Mouse (Mus musculus) cerebral cortex, adult 2 months (tissue): ENCODE results near the gene Cabp2.

ENCODE experiments used
- WGBS: fragments of 180-500 bp; shearing (Covaris S2); methylation state at CpG from one replicate; pipeline ENCODE4 v1.1.7; 2018; 5-methylcytosine and 5-hydroxymethylcytosine counted together

Gene Cabp2

GRCm38 (mm10) chr19:4081394-4081793 lies at the start of gene Cabp2:
Gene Cabp2 (plus strand): TSS chr19:4081578.
- WGBS = 71% methylated on average over 3 of the region's 3 CpGs

DNA sequence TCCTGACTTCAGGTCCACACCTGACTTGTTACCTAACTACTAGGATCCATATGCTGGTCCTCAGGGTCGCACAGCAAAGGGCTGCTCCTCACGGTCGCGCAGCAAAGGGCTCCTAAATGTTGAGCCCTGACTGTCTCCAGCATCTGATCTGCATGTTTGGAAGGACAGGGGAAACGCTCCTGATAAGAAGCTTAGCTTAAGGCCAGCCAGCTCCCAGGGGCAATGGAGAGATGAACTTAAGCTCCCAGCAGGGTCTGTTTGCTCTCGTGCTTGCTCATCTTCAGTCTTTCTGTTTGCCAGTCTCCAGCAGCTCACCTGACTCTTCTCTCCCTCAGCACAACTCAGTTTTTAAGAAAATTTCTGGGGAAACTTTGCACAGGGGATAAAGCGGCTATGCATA lies 48.7 kb upstream of the Cabp2 start:
- 79% methylated on average over 7 of the region's 7 CpGs for WGBS

DNA sequence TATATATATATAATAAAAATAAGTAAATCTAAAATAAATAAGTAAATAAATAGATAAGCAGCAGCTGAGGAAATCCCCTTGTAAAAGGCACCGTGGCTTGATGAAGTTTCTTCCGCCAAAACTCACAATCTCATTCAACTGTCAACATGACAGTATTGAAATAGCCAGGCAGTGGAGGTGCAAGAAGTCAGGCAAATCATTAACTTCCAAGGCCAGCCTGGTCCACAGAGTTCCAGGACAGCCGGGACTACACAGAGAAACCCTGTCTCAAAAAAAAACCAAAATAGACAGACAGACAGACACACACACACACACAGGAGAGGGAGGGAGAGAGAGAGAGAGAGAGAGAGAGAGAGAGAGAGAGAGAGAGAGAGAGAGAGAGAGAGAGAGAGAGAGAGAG lies 48.1 kb upstream of the Cabp2 start:
- WGBS = 82% methylated on average over 3 of the region's 3 CpGs

GRCm38 (mm10) chr19:4033742-4034141 lies 47.6 kb upstream of the Cabp2 start:
- WGBS = 61% methylated on average over 5 of the region's 5 CpGs

DNA sequence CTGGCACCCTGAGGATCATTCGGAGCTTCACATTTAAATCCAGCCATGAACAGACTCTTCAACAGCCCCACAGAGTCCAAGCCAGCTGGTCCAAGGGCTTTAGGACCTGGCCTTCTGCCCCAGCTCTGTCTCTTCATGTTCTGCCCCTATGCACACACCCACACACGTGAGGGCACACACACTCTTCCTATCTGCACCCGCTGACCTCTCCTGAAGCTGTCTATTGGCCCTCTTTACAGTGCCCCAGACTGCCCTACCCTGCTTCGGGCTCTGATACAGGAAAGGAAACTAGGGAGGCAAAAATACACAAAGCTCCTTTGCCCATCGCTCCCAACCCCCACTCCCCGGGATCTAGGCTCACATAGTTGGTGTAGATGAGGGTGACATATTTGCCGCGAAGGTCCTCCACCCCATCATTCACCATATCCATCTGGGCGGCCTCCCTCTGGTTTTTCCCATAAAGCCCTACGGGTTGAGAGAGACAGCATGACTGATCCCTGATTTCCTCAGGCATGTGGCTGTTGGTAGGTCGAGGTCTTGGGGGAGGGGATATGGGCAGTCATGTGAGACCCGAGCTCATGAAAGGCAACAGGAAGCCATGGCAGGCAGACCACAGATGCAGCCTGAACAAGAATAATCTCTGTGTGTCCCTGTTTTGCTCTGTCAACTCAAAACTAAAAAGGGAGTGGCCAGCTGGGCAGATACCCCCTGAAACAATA lies 44.9 kb upstream of the Cabp2 start:
- 79% methylated on average over 12 of the region's 12 CpGs for WGBS

GRCm38 (mm10) chr19:4037154-4037787 lies 44.1 kb upstream of the Cabp2 start:
- 18% methylated on average over 7 of the region's 8 CpGs for WGBS

- WGBS = under 1% methylated on average over 26 of the region's 26 CpGs
Measured at GRCm38 (mm10) chr19:4037788-4038232, 43.6 kb upstream of the Cabp2 start, which contains the start of gene Gstp1. Gene Gstp1 (minus strand): TSS chr19:4037985.

DNA sequence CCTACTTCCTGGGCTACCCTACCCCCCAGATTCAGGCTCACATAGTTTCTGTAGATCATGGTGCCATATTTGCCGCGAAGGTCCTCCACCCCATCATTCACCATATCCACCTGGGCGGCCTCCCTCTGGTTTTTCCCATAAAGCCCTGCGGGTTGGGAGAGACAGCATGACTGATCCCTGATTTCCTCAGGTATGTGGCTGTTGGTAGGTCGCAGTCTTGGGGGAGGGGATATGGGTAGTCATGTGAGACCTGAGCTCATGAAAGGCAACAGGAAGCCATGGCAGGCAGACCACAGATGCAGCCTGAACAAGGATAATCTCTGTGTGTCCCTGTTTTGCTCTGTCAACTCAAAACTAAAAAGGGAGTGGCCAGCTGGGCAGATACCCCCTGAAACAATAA lies 40.4 kb upstream of the Cabp2 start:
- WGBS = 93% methylated on average over 5 of the region's 5 CpGs

GRCm38 (mm10) chr19:4041500-4041899 lies 39.9 kb upstream of the Cabp2 start:
- WGBS = 91% methylated on average over 3 of the region's 4 CpGs

DNA sequence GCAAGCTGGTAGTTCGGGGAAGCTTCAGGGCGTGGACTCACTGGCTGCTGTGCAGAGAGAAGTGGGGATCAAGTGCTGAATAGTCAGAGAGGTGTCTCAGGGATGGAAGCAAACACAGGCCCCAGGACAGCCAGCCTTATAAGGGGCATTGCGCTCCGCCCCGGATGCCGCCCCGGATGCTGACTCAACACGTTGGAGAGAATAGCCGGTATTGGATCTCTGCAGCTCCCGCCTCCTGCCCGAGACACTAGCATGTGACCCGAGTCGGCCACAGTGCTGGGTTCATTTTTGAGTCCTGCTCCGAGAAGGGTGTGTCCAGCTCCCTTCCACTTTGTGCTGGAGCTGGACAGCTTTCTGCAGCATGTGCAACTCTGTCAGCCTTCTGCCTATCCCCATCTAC lies 39.3 kb upstream of the Cabp2 start:
- 77% methylated on average over 14 of the region's 14 CpGs for WGBS

GRCm38 (mm10) chr19:4044109-4044508 lies 37.3 kb upstream of the Cabp2 start:
- WGBS = 90% methylated on average over 5 of the region's 5 CpGs

DNA sequence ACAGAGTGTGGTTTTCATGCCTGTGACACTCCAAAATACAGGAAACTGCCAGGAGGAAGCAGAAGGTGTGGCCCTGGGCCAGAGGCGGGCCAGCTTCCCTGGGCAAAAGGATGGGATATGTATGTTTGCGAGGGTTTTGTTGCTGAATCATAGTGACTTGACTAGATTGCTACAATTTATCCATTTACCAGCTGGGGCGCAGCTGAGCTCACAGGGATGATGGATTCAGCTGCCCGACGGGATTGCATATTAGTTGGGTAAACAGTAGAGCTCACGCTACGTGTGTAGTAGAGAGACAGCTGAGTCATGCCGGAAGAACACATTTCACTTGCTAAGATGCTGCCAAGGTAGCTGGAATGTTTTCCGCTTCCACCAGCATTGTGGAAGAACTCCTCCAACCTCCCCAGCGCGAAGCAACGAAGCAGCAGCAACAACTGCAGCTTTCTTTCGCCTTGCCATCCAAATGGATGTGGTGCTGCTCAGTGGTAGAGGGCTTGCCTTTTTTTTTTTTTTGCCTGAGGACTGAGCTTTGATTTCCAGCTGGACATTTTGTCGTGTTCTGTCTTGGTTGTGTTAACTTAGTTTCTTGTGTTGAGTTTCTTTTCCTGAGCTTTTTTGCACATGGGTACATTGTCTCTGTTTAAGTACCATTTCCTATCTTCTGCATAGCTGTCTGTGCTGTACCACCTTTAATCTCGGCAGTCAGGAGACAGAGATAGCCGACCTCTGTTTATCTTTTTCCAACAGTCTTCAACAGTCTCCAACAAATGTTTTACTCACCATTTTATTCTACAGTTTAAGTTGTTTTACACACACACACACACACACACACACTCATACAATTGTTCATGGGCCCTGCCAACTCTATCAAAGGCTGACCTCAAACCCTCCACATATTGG lies 35.2 kb upstream of the Cabp2 start, which contains the start of gene Gstp2:
TSS of gene Gstp2 (minus strand) at position 58 of the 900 bp plus-strand sequence.
- 15% methylated on average over 16 of the region's 16 CpGs for WGBS

DNA sequence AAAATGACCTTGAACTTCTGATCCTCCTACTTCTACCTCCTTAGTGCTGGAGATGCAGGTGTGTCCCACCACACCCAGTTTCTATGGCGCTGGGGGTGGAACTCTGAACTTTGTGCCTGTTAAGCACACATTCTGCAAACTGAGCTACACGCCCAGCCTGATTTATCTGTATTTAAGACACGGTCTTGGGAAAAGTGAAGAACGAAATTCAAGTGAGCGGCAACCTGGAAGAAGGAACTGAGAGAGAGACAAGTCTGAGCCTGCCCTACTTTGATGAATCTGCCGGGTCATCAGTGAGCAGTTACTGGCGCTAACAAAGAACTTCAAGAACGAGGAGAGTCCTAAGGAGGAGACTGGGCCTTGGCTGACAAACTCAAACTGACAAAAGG lies 34.5 kb upstream of the Cabp2 start:
- WGBS = 89% methylated on average over 8 of the region's 8 CpGs

DNA sequence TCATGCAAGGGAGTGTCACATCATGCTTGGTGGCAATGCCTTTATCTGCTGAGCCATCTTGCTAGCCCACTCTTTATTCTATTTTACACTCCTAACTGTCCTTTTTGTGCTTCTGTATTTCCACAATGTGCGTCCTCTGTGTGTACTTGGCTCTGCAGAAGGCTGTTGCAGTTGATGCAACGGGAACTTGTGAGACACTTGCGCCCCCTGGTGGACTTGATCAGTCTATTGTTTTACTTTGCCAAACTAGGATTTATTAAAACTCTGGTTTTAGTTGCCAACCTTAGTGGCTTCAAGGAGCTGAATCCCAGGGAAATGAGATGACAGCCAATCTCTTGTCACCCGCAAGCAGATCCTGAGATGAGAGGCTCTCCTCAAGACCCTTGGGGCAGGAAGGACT lies 33.5 kb upstream of the Cabp2 start:
- 12% methylated on average over 4 of the region's 4 CpGs for WGBS

DNA sequence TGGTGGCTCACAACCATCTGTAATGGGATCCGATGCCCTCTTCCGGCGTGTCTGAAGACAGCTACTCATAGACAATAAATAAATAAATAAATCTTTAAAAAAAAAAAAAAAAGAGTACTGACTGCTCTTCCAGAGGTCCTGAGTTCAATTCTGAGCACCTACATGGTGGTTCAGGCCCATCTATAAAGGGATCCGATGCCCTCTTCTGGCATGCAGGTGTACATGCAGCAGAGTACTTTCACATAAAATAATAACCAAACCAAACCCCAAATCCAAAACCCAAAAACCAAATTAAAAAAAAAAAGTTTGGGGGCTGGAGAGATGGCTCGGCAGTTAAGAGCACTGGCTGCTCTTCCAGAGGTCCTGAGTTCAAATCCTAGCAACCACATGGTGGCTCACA lies 32.3 kb upstream of the Cabp2 start:
- WGBS = 89% methylated on average over 5 of the region's 5 CpGs

GRCm38 (mm10) chr19:4051016-4051415 lies 30.4 kb upstream of the Cabp2 start:
- 92% methylated on average over 5 of the region's 5 CpGs for WGBS

DNA sequence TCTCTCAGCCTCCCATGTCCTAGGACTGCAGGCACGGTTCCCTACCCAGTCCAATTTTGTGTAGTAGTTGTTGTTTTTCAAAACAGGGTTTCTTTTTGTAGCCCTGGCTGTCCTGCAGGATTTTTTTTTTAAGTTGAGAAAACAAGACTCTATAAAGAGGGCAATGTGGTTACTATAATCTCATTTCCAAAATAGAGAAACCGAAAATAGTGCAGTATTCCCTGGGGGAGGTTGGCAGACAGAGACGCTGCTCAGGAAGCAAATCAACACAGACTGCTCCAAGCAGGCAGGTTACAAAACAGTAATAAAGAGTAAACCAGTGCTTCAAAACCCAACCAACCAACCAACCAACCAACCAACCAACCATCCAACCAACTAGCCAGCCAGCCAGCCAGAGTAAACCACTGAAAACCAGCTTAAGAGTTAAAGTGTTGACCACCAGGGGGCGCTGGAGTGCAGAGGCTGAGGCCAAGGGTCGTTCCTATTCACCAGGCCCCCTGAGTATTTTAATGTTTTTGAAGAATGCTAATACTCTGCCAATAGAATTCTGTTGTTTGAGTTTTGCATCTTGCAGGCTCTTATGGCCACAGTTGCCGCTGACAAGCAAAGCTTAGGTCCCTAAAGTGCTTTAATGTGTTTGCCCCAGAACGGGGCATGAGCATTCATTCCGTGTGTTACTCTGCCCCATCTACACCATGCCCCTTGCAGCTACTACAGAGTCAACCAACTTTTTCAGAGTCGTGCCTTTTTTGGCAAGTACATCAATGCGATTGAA lies 29.4 kb upstream of the Cabp2 start:
- 41% methylated on average over 10 of the region's 10 CpGs for WGBS

GRCm38 (mm10) chr19:4052516-4053030 lies 28.8 kb upstream of the Cabp2 start:
- WGBS = 67% methylated on average over 5 of the region's 5 CpGs

DNA sequence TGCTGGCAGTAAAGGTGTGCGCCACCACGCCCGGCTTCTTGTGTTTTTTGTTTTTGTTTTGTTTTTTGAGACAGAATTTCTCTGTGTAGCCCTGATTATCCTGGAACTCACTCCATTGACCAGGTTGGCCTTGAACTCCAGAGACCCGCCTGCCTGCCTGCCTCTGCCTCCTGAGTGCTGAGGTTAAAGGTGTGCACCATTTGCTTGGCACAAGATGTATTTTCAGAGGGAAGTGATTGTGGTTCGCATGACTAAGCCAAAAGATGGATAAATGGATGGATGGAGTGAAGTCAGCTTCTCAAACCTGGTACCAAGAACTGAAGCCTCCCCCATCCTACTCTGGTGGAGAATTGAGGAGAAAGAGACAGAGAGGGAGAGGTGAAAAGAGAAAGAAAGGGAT lies 26.8 kb upstream of the Cabp2 start:
- WGBS = 93% methylated on average over 5 of the region's 5 CpGs

GRCm38 (mm10) chr19:4055216-4055946 lies 26.0 kb upstream of the Cabp2 start:
- WGBS = 75% methylated on average over 8 of the region's 8 CpGs
